Mouse (Mus musculus) spleen, adult 10 weeks (tissue): ENCODE measurements around the gene Tmem268. TPM values are rescaled to one million over a fixed set of nuclear protein-coding genes. Genes with fewer than 3 reads are reported as not detected.

Experiments used
- polyA plus RNA-seq: library from polyadenylated mRNA; stranded (reverse); fragments of 350-450 nt; fragmentation: Illumina TruSeq; extraction: RNeasy Lipid Tissue Mini Kit (QIAGEN cat#74804); gene quantifications from one replicate; pipeline ENCODE4 v1.2.3, GENCODE M21; 2015; ENCODE audit warnings: low replicate concordance; ENCODE audit not compliant: insufficient read depth

The Tmem268 gene
- polyA plus RNA-seq, result 18.6 TPM

DNA sequence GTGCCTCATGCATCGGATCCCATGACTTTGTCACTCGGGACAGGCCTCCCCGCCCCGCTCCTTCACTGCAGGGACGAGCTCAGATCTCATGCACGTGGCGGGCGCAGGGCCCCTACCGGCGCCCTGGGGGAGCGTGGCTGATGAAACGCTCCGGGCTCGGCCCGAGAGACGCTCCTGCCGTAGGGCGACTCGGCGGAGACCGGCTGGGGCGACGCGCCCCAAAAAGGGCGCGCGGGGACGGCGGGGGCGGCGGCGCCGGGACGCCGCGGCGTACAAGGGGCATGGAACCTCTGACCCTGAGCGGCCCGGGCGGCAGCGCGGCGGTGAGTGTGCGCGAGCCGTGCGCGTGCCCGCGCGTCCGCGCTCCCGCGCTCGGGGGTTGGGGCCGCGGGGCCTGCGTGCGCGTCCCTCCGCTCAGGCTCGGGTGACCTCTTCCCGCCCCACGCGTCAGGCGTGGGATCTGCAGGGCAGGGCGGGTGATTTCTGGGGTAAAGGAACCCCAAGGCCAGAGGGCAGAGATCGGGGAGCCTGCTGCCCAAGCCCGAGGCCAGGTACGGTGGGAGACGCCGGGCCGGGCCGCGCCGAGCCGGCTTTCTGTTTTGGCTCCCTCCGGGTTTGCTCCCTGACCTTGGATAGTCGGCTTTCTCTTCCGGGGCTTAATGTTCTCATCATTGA is at the start of gene Tmem268:
Gene Tmem268 (plus strand): TSS at position 375 of the 675 bp plus-strand sequence.

DNA sequence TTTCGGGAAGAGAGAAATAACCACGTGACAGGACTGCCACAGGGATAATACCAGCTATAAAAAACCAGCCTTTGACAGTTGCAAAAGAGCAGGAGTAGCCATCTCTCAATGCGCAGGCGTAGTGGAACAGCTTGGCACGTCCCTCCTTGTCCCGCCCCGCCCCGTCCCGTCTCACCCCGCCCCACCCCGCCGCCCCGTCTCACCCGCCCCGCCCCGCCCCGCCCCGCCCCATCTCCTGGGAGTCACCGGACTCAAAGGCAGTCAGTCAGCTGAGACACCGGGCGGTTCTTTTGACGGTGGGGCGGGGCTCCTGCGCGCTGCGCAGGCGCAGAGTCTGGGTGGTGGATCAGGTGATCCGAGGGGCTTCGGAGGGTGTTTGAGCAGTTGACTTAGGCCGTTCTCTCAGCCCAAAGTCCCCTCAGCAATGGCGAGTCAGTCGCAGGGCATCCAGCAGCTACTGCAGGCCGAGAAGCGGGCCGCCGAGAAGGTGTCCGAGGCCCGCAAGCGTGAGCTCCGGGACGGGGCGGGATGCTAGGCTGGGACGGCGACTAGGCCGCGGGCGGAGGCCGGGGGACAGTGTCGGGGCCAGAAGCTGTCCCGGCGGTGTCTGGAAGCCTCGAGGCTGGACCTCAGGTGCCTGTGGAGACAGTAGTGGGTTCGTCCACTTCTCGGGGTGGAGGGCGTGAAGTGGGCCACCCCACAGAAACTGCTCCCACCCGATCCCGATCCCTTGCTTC is 13.9 kb upstream of the Tmem268 start, which contains the start of gene Atp6v1g1:
Gene Atp6v1g1 (plus strand): TSS at position 279 of the 737 bp plus-strand sequence.

DNA sequence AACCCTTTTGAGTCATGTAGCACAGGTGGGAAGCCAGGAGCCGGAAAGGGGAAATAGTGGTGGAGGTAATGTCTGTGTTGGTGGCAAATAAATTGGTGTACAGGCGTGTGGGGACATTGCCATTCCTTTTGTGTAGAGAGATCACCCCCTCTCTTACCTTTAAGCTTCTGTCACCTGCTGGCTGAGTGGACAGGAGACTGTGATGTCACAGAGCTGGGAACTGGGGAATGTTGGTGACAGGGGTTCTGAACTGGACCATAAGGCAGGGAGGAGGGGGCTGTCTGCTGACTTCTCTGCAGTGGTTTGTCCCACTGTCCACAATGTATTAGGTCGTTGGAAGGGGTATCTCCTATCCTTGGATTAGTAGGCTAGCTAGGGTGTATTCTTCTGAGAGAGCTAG is 46.4 kb downstream of the Tmem268 start, which contains the start of gene Gm11213:
Gene Gm11213 (minus strand): TSS at position 317 of the 400 bp plus-strand sequence.

DNA sequence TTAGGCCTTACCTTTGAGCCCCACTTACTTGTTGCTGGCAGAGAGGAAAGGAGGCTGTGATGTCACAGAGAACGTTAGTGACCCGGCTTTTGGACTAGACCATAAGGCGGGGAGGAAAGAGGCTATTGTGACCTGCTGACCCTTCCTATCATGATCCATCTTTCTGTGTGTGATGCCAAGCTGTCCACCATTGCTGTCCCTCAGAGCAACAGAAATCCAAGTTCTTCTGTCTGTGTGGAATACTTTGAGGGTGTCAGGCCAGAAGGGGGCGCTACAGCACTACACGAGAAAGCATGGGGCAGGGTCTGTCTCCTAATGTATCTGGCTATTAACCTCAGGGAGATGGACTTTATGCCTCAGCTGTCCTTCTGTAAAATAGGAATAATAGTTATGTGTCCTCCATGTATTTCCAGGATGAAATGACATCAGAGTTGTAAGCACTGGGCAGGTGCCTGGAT is 63.8 kb downstream of the Tmem268 start, which contains the start of gene Tex48:
Gene Tex48 (minus strand): TSS at position 51 of the 458 bp plus-strand sequence.

Other genes with a start within 250 kb of the Tmem268 start
- gene Orm1, start 214.2 kb upstream of the Tmem268 start, polyA plus RNA-seq, result 0.47 TPM
- not detected for gene Orm3, start 202.6 kb upstream of the Tmem268 start, polyA plus RNA-seq
- 0.47 TPM for gene Orm2, start 196.3 kb upstream of the Tmem268 start, polyA plus RNA-seq
- 58.4 TPM for gene Akna, start 155.4 kb upstream of the Tmem268 start, polyA plus RNA-seq
- gene Whrn, start 62.8 kb upstream of the Tmem268 start, polyA plus RNA-seq, result 10.4 TPM
- gene Atp6v1g1, start 14.0 kb upstream of the Tmem268 start, polyA plus RNA-seq, result 135 TPM
- gene Gm11213, start 46.5 kb downstream of the Tmem268 start, polyA plus RNA-seq, result not detected
- gene Tex48, start 63.6 kb downstream of the Tmem268 start, polyA plus RNA-seq, result not detected
- not detected for gene Gm11214, start 104.6 kb downstream of the Tmem268 start, polyA plus RNA-seq
- gene Tnfsf15, start 186.3 kb downstream of the Tmem268 start, polyA plus RNA-seq, result 0.91 TPM